Mouse (Mus musculus) liver, adult 2 months (tissue): ENCODE data around the gene Rrbp1.

Experiments
- CTCF ChIP-seq: fragments of 200-500 bp; IDR thresholded peaks from 2 replicates; pipeline ENCODE4 v1.5.1; 2011; ENCODE audit warnings: low read depth, low read length, control low read depth
- POLR2A ChIP-seq: fragments of 200-500 bp; IDR thresholded peaks from 2 replicates; pipeline ENCODE4 v1.6.1; 2011; ENCODE audit warnings: low read length, control low read depth; ENCODE audit not compliant: insufficient read depth; ENCODE audit errors: extremely low read depth

DNA sequence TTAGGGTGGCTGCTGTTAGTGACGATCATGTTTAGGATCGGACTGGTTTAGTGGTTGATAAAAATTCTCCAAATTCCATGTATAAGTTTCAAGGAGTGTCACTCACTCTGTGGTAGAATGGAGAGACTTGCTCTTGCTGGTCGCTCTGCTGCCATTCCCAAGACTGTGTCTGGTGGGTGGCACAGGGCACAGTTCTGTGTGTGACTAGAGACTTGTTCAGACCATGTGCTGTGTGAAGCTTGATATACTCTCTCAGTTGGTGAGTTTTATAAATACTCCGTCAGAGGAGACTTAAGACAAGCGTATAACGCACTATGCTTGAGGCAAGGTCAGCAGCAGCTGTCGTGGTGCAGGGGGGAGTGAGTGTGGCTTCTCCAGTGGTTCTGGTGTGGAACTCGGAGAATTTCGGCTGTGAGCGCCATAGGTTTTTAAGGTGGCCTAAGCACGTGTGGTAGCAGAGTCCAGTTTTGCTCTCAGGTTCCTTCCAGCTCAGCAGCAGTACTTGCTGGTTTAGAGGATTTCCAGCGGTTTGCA lies 78.7 kb downstream of the Rrbp1 start:
- TF ChIP-seq CTCF: no peak
- TF ChIP-seq POLR2A: no peak
